Mouse (Mus musculus) lung, postnatal 25 days (tissue): ENCODE measurements around the gene Gm49398.
A peak's percentile ranks its signal among the peaks of the same experiment; 100 is the strongest.

ENCODE experiments used
- DNase-seq: peaks from one replicate; pipeline ENCODE4 v3.0.0; 2022; ENCODE audit warnings: low spot score

Gene Gm49398

GRCm38 (mm10) chr13:61288739-61289138 is at the start of gene Gm49398:
Gm49398 (minus strand) TSS chr13:61288839.
- DNase-seq: no peak

- no peak for DNase-seq
Measured at GRCm38 (mm10) chr13:61255258-61255657, 33.4 kb downstream of the Gm49398 start, which contains the start of gene Cts8. Cts8 (minus strand) TSS chr13:61255358.

GRCm38 (mm10) chr13:61241076-61241947 is 47.3 kb downstream of the Gm49398 start:
- DNase-seq: peak; percentile 14

GRCm38 (mm10) chr13:61203310-61203709 is 85.3 kb downstream of the Gm49398 start, which contains the start of gene Cts6:
Cts6 (minus strand) TSS chr13:61203410.
- no peak for DNase-seq
